Mouse (Mus musculus): Measurements from ENCODE around the gene Ube2c. TPM values are rescaled to one million over a fixed set of nuclear protein-coding genes. Genes with fewer than 3 reads are reported as not detected.
"Not testable (repeated sequence)": the region's sequence is repeated elsewhere in the genome, so short reads cannot be mapped to it uniquely, and the experiment has no call there.

Ube2c gene
- total RNA-seq, 1 experiment from 2014 or later: 131 TPM

GRCm38 (mm10) chr2:164779481-164780086 lies 9.9 kb downstream of the Ube2c start, which contains the start of gene Tnnc2:
Tnnc2 (minus strand) TSS chr2:164779967.
- no peak for ATAC-seq (replicated peaks in 1 of 2; ENCODE audit: insufficient read depth in 1 of 2, low FRiP score in 2 of 2, low TSS enrichment in 1 of 2, low read depth in 1 of 2, poor library complexity in 2 of 2, severe bottlenecking in 2 of 2)

- ATAC-seq (replicated peaks in 1 of 2; ENCODE audit: insufficient read depth in 1 of 2, low FRiP score in 2 of 2, low TSS enrichment in 1 of 2, low read depth in 1 of 2, poor library complexity in 2 of 2, severe bottlenecking in 2 of 2): no peak
Measured at GRCm38 (mm10) chr2:164781876-164782275, 12.2 kb downstream of the Ube2c start.

GRCm38 (mm10) chr2:164783926-164784581 lies 14.4 kb downstream of the Ube2c start:
- ATAC-seq (replicated peaks in 1 of 2; ENCODE audit: insufficient read depth in 1 of 2, low FRiP score in 2 of 2, low TSS enrichment in 1 of 2, low read depth in 1 of 2, poor library complexity in 2 of 2, severe bottlenecking in 2 of 2): no peak

DNA sequence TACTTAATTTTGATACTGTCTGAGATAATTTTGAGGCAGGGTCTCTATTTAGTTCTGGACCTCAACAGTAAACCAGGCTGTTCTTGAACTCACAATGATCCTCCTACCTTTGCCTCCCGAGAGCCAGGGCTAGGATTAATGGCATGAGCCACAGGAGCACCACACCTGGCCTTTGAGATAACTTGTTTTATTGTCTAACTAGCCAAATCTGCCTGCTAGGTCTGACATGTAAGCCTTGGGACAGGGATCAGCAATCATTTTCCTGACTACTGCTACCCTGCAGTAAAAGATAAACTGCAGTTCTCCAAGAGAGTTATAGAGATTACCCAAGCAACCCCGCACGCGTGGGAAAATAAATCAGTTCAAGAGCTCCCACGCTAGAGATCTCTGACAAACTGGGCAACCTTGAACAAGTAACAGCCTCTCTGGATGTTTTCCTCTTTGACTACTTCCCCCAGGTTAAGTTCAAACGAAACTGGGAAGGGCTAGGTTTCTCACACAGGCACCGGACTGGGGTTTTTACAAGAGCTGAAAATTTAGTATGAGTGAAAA lies 15.2 kb downstream of the Ube2c start:
- no peak for ATAC-seq (replicated peaks in 1 of 2; ENCODE audit: insufficient read depth in 1 of 2, low FRiP score in 2 of 2, low TSS enrichment in 1 of 2, low read depth in 1 of 2, poor library complexity in 2 of 2, severe bottlenecking in 2 of 2)

- peak; percentile 37 to 57 for ATAC-seq (replicated peaks in 1 of 2; ENCODE audit: insufficient read depth in 1 of 2, low FRiP score in 2 of 2, low TSS enrichment in 1 of 2, low read depth in 1 of 2, poor library complexity in 2 of 2, severe bottlenecking in 2 of 2)
Measured at GRCm38 (mm10) chr2:164785481-164786387, 16.0 kb downstream of the Ube2c start, which contains the start of gene Snx21. Snx21 (plus strand) TSS chr2:164785823.

- no peak for ATAC-seq (replicated peaks in 1 of 2; ENCODE audit: insufficient read depth in 1 of 2, low FRiP score in 2 of 2, low TSS enrichment in 1 of 2, low read depth in 1 of 2, poor library complexity in 2 of 2, severe bottlenecking in 2 of 2)
Measured at GRCm38 (mm10) chr2:164786388-164786885, 16.7 kb downstream of the Ube2c start.

- ATAC-seq (replicated peaks in 1 of 2; ENCODE audit: insufficient read depth in 1 of 2, low FRiP score in 2 of 2, low TSS enrichment in 1 of 2, low read depth in 1 of 2, poor library complexity in 2 of 2, severe bottlenecking in 2 of 2): peak; percentile 8 to 41; a peak in 2 of 4 replicates
Measured at GRCm38 (mm10) chr2:164787032-164787431, 17.3 kb downstream of the Ube2c start.

GRCm38 (mm10) chr2:164787779-164788178 lies 18.1 kb downstream of the Ube2c start:
- no peak for ATAC-seq (replicated peaks in 1 of 2; ENCODE audit: insufficient read depth in 1 of 2, low FRiP score in 2 of 2, low TSS enrichment in 1 of 2, low read depth in 1 of 2, poor library complexity in 2 of 2, severe bottlenecking in 2 of 2)

- no peak for ATAC-seq (replicated peaks in 1 of 2; ENCODE audit: insufficient read depth in 1 of 2, low FRiP score in 2 of 2, low TSS enrichment in 1 of 2, low read depth in 1 of 2, poor library complexity in 2 of 2, severe bottlenecking in 2 of 2)
Measured at GRCm38 (mm10) chr2:164788411-164788810, 18.7 kb downstream of the Ube2c start.

GRCm38 (mm10) chr2:164790451-164790850 lies 20.8 kb downstream of the Ube2c start:
- no peak for ATAC-seq (replicated peaks in 1 of 2; ENCODE audit: insufficient read depth in 1 of 2, low FRiP score in 2 of 2, low TSS enrichment in 1 of 2, low read depth in 1 of 2, poor library complexity in 2 of 2, severe bottlenecking in 2 of 2)

DNA sequence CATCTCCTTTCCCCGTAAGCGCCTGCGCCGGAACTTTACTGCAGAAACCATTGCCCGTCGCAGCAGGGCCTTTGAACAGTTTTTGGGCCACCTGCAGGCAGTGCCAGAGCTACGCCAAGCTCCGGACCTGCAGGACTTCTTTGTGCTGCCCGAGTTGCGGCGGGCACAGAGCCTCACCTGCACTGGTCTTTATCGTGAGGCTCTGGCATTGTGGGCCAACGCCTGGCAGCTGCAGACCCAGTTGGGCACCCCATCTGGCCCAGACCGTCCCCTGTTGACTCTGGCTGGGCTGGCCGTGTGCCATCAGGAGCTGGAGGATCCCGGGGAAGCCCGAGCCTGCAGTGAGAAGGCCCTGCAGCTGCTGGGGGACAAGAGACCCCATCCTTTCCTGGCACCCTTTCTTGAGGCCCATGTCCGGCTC lies 22.2 kb downstream of the Ube2c start:
- no peak for ATAC-seq (replicated peaks in 1 of 2; ENCODE audit: insufficient read depth in 1 of 2, low FRiP score in 2 of 2, low TSS enrichment in 1 of 2, low read depth in 1 of 2, poor library complexity in 2 of 2, severe bottlenecking in 2 of 2)

DNA sequence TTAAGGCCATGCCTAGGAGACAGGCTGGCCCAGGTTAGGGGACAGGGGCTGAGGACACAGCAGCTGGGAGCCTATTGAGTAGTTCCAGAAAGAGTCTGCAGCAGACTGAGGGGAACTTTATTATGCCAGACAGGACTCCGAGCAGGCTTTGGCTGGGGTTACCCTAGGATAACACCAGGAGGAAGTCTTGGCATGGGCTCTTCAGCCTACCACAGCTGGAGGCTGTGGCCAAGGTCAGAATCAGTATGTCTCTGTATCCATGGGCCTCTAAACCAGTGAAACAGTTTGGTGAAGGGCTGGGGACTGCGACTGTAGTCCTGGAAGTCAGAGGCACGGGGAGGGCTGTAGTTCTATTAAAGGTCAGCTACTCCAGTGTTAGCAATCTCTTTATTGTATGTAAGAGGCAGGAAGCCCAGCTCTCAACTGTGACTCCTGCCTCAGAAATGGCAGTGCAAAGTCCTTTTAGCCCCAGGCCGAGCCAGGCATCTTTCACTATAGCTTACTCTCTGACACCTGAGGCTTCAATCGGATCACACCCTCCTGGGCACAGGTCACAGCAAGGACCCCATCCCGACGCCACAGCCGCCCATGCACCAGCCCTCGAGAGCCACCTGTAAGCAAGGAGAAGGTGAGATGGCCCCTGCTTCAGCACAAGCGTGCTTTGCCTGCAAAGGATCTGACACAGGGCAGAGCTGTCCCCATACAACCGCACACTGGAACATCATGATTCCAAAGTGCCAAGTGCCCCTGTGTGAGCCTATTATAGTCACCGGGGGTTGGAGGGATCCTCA lies 22.9 kb downstream of the Ube2c start:
- no peak for ATAC-seq (replicated peaks in 1 of 2; ENCODE audit: insufficient read depth in 1 of 2, low FRiP score in 2 of 2, low TSS enrichment in 1 of 2, low read depth in 1 of 2, poor library complexity in 2 of 2, severe bottlenecking in 2 of 2)

GRCm38 (mm10) chr2:164793236-164793635 lies 23.5 kb downstream of the Ube2c start:
- ATAC-seq (replicated peaks in 1 of 2; ENCODE audit: insufficient read depth in 1 of 2, low FRiP score in 2 of 2, low TSS enrichment in 1 of 2, low read depth in 1 of 2, poor library complexity in 2 of 2, severe bottlenecking in 2 of 2): peak in 1 of 2 experiments; percentile 61; a peak in 2 of 4 replicates

DNA sequence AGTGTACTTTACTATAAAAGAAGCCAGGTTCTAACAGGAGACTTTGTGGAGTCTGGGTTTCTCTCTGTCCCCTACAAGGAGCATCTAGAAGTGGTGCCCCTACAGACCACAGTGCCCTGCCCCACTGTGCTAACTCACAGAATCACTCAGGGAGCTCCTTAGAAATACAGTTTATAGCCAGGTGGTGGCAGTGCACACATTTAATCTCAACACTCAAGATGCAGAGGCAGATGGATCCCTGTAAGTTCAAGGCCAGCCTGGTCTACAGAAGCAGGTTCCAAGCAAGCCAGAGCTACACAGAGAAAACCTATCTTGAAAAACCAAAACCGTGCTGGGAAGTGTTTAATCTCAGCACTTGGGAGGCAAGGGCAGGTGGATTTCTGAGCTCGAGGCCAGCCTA lies 24.1 kb downstream of the Ube2c start:
- ATAC-seq (replicated peaks in 1 of 2; ENCODE audit: insufficient read depth in 1 of 2, low FRiP score in 2 of 2, low TSS enrichment in 1 of 2, low read depth in 1 of 2, poor library complexity in 2 of 2, severe bottlenecking in 2 of 2): no peak

- ATAC-seq (replicated peaks in 1 of 2; ENCODE audit: insufficient read depth in 1 of 2, low FRiP score in 2 of 2, low TSS enrichment in 1 of 2, low read depth in 1 of 2, poor library complexity in 2 of 2, severe bottlenecking in 2 of 2): peak; percentile 63 to 68; a peak in 3 of 4 replicates
Measured at GRCm38 (mm10) chr2:164794293-164794692, 24.6 kb downstream of the Ube2c start.

DNA sequence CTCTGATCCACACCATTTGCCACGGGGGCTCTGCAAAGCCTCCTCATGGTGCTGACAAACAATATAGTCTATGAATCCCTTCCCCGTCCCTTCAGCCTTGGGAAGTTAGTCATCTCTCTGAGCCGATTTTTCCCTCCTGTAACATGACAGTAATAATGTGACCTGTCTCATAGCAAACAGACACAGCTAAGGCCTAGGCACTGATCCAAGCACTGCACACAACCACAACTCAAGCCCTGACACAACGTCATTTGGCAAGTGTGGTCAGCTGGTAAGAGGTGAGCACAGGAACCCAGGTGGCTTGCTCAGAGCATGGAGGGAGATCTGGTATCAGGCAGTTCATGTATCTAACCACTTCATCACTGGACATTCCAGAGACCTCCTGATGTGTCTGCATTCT lies 26.2 kb downstream of the Ube2c start:
- no peak for ATAC-seq (replicated peaks in 1 of 2; ENCODE audit: insufficient read depth in 1 of 2, low FRiP score in 2 of 2, low TSS enrichment in 1 of 2, low read depth in 1 of 2, poor library complexity in 2 of 2, severe bottlenecking in 2 of 2)

DNA sequence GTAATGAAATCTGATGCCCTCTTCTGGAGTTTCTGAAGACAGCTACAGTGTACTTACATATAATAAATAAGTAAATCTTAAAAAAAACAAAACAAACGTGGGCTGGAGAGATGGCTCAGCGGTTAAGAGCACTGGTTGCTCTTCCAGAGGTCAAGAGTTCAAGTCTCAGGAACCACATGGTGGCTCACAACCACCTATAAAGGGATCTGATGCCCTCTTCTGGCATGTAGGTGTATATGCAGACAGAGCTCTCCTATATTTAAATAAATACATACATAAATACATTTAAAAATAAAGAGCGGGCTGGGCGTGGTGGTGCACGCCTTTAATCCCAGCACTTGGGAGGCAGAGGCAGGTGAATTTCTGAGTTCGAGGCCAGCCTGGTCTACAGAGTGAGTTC lies 28.9 kb downstream of the Ube2c start:
- not testable (repeated sequence) for ATAC-seq (replicated peaks in 1 of 2; ENCODE audit: insufficient read depth in 1 of 2, low FRiP score in 2 of 2, low TSS enrichment in 1 of 2, low read depth in 1 of 2, poor library complexity in 2 of 2, severe bottlenecking in 2 of 2)
